Mouse (Mus musculus) neural tube, embryonic 11.5 days (tissue): ENCODE results near the gene Ncoa1. TPM values are rescaled to one million over a fixed set of nuclear protein-coding genes. Genes with fewer than 3 reads are reported as not detected.
"Not testable (repeated sequence)": the region's sequence is repeated elsewhere in the genome, so short reads cannot be mapped to it uniquely, and the experiment has no call there.

ENCODE experiments used
- ATAC-seq: fragments of 200-750 bp; cut with Nextera tagmentation; 2 replicates; pipeline ENCODE4 v1.8.0; 2017; ENCODE audit warnings: moderate number of reproducible peaks, mild to moderate bottlenecking, moderate TSS enrichment, moderate library complexity; ENCODE audit not compliant: insufficient read depth, low FRiP score, low TSS enrichment
- DNase-seq: peaks from one replicate; pipeline ENCODE4 v3.0.0-alpha.2; 2015; ENCODE audit warnings: low spot score
- H3K27ac ChIP-seq: fragments of 300-500 bp; sonication (generic); 2 replicates; pipeline ENCODE4 v1.5.1; 2014; ENCODE audit warnings: low read depth, mild to moderate bottlenecking, low read length
- H3K27me3 ChIP-seq: fragments of 300-500 bp; sonication (generic); 2 replicates; pipeline ENCODE4 v1.6.1; 2014; ENCODE audit warnings: mild to moderate bottlenecking, low read length, mixed read lengths; ENCODE audit not compliant: control insufficient read depth, insufficient read depth
- H3K36me3 ChIP-seq: fragments of 300-500 bp; sonication (generic); 2 replicates; pipeline ENCODE4 v1.6.1; 2014; ENCODE audit warnings: mild to moderate bottlenecking, low read length, moderate library complexity, mixed read lengths; ENCODE audit not compliant: control insufficient read depth, insufficient read depth
- H3K4me1 ChIP-seq: fragments of 300-500 bp; sonication (generic); 2 replicates; pipeline ENCODE4 v1.6.1; 2014; ENCODE audit warnings: low read length, mixed read lengths; ENCODE audit not compliant: control insufficient read depth, insufficient read depth
- H3K4me2 ChIP-seq: fragments of 300-500 bp; sonication (generic); 2 replicates; pipeline ENCODE4 v1.6.1; 2014; ENCODE audit warnings: low read depth, mild to moderate bottlenecking, moderate library complexity
- H3K4me3 ChIP-seq: fragments of 300-500 bp; sonication (generic); 2 replicates; pipeline ENCODE4 v1.5.1; 2014; ENCODE audit warnings: low read depth, low read length
- H3K9ac ChIP-seq: fragments of 300-500 bp; sonication (generic); 2 replicates; pipeline ENCODE4 v1.6.1; 2014; ENCODE audit warnings: mild to moderate bottlenecking, low read length
- H3K9me3 ChIP-seq: fragments of 300-500 bp; sonication (generic); 2 replicates; pipeline ENCODE4 v1.6.1; 2016; ENCODE audit warnings: low read length; ENCODE audit not compliant: control insufficient read depth
- WGBS: fragments of 180-500 bp; shearing (Covaris S2); extraction: QIAGEN DNeasy Blood & Tissue Kit; methylation state at CpG from one replicate; pipeline ENCODE4 v1.1.7; 2014; 5-methylcytosine and 5-hydroxymethylcytosine counted together
- polyA plus RNA-seq: library from polyadenylated mRNA; unstranded; fragments of >200 nt; fragmentation: Nextera tagmentation; extraction: Ambion mirVana; gene quantifications from 2 replicates; pipeline ENCODE4 v1.2.1, GENCODE M21; 2014

Ncoa1 gene
- polyA plus RNA-seq, 1 experiment from 2014 or later, result 9.3 TPM

DNA sequence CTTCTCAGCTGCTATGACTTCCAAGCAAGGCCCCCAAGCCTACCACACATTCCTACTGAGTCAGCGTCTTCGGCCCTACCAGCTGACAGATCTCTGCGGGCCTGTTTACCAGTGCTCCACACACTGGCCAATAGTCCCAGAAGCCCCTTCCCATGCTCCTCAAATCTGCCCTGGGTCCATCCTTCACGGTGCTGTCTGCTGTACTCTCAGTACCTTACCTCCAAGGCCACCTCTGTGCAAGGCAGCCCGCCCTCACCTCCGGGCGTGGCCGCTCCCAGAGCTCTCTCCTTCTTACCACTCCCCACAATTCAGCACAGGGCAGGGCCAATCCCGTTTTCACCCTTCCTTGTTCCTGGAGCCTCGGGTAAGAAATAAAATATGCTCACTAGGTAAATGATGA lies 231.2 kb downstream of the Ncoa1 start:
- Histone ChIP-seq H3K27me3 (no peaks in the 10 kb centered on the region), H3K4me1 (no peaks in the 10 kb centered on the region), H3K27ac (no peak overlapping the region), H3K9me3 (no peaks in the 10 kb centered on the region), H3K36me3 (no peaks in the 10 kb centered on the region; the same call in 1 of the 2 replicates), H3K4me2 (no peak overlapping the region), H3K4me3 (no peak overlapping the region), H3K9ac (no peak overlapping the region)
- 80% methylated on average over 10 of the region's 10 CpGs for WGBS
- DNase-seq (no peak), ATAC-seq (no peak)

DNA sequence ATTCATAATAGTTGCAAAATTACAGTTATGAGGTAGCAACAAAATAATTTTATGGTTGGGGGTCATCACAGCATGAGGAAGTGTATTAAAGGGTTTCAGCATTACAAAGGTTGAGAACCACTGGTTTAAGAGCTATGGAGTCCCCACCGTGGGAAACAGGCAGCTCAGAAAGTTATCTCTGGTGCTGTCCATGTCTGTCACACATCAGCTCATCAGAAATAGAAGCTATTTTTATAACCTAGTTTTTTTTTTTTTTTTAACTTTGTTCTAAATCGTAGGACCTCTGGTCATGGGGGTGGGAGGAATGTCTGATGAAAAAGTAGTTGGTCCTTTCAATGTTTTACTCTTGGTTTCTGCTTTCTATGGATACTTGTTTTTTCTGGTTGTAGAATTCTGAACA lies 233.2 kb downstream of the Ncoa1 start:
- no peak for ATAC-seq
- H3K4me2 ChIP-seq, result no peak overlapping the region
- no peak overlapping the region for H3K4me3 ChIP-seq
- no peaks in the 10 kb centered on the region for H3K4me1 ChIP-seq
- no peaks in the 10 kb centered on the region for H3K36me3 ChIP-seq
- H3K27ac ChIP-seq, result no peak overlapping the region
- no peak overlapping the region for H3K9ac ChIP-seq
- H3K9me3 ChIP-seq, result no peaks in the 10 kb centered on the region
- H3K27me3 ChIP-seq, result no peaks in the 10 kb centered on the region
- 82% methylated on average over 2 of the region's 2 CpGs for WGBS
- DNase-seq, result no peak

GRCm38 (mm10) chr12:4240281-4240680 lies 236.7 kb downstream of the Ncoa1 start:
- WGBS, result 82% methylated on average over 8 of the region's 8 CpGs
- not testable (repeated sequence) for H3K9ac ChIP-seq, H3K4me3 ChIP-seq

DNA sequence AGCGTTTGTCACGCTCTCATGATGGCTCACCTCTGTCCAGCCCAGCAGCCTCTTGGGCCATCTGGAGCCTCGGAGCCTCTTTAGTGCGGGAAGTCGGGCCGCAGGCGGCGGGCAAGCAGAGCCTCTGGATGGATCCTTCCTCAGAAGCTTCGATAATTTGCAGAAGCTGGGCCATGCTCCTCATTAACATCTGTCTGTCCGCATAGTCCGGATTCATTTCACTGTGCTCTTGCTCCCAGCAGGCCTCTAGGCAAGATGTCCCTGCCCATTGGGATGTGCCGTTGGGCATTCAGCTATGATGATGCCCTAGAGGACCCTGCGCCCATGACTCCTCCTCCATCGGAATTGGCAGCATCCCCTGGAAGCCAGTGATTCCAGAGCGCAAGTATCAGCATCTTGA lies 239.5 kb downstream of the Ncoa1 start:
- no peak overlapping the region for H3K9ac ChIP-seq
- H3K4me2 ChIP-seq, result no peak overlapping the region
- no peaks in the 10 kb centered on the region for H3K9me3 ChIP-seq
- H3K27me3 ChIP-seq, result no peaks in the 10 kb centered on the region
- H3K4me3 ChIP-seq, result no peak overlapping the region
- DNase-seq (no peak), ATAC-seq (no peak)
- no peak overlapping the region for H3K27ac ChIP-seq
- no peaks in the 10 kb centered on the region for H3K36me3 ChIP-seq
- 94% methylated on average over 15 of the region's 15 CpGs for WGBS
- peaks cover 6% of the 10 kb centered on the region for H3K4me1 ChIP-seq

More at GRCm38 (mm10) chr12:4240281-4240680, 236.7 kb downstream of the Ncoa1 start:
- ATAC-seq, H3K4me2 ChIP-seq, H3K9me3 ChIP-seq, H3K4me1 ChIP-seq, DNase-seq, H3K36me3 ChIP-seq, H3K27ac ChIP-seq, H3K27me3 ChIP-seq: not testable (repeated sequence)

GRCm38 (mm10) chr12:4233572-4234508 lies 243.1 kb downstream of the Ncoa1 start, which contains the start of the genes Ptrhd1 and Cenpo:
TSS of gene Ptrhd1 (plus strand) at chr12:4234027.
TSS of gene Cenpo (minus strand) at chr12:4234294.
- Histone ChIP-seq H3K4me1 (peaks cover 7% of the 10 kb centered on the region), H3K4me2 (peak within 1 kb of the TSS; percentile 55), H3K9me3 (no peaks in the 10 kb centered on the region), H3K27me3 (no peaks in the 10 kb centered on the region), H3K36me3 (no peaks in the 10 kb centered on the region), H3K4me3 (peak within 1 kb of the TSS; percentile 69), H3K9ac (peak within 1 kb of the TSS; percentile 67), H3K27ac (peak within 1 kb of the TSS; percentile 80)
- ATAC-seq, result peak; percentile 98
- DNase-seq, result peak; percentile 96
- under 1% methylated on average over 50 of the region's 50 CpGs for WGBS

DNA sequence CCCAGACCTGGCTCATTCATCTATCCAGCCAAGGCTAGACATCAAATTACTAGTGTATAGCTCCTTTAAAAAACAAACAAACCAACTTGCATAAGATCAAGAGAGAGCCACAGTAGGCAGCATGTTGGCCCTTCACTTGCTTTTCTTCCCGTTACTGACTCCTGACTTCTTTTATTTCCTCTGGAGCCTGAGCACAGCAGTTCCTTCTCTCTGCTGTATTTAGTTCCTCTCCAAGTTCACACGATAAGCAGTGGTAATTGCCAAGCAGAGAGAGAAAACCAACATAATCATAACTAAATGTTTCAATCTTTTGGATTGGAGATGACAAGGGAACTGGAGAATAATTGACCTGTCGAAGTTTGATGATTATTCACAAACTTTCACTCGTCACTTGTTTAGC lies 244.2 kb downstream of the Ncoa1 start:
- H3K9me3 ChIP-seq, result no peaks in the 10 kb centered on the region
- no peak for ATAC-seq
- H3K27ac ChIP-seq, result no peak overlapping the region
- no peak for DNase-seq
- no peaks in the 10 kb centered on the region for H3K27me3 ChIP-seq
- WGBS, result 63% methylated on average over 4 of the region's 4 CpGs
- H3K4me2 ChIP-seq, result peak overlapping the region; percentile 55
- no peak overlapping the region for H3K4me3 ChIP-seq
- H3K36me3 ChIP-seq, result no peaks in the 10 kb centered on the region
- no peak overlapping the region for H3K9ac ChIP-seq
- peaks cover 7% of the 10 kb centered on the region for H3K4me1 ChIP-seq

GRCm38 (mm10) chr12:4230156-4230555 lies 246.8 kb downstream of the Ncoa1 start:
- H3K9ac ChIP-seq, result no peak overlapping the region
- DNase-seq (no peak), ATAC-seq (no peak)
- no peak overlapping the region for H3K4me3 ChIP-seq
- H3K36me3 ChIP-seq, result peaks cover 4% of the 10 kb centered on the region
- peaks cover 7% of the 10 kb centered on the region for H3K4me1 ChIP-seq
- no peak overlapping the region for H3K27ac ChIP-seq
- H3K4me2 ChIP-seq, result no peak overlapping the region
- H3K27me3 ChIP-seq, result no peaks in the 10 kb centered on the region
- WGBS, result 92% methylated on average over 7 of the region's 7 CpGs
- H3K9me3 ChIP-seq, result no peaks in the 10 kb centered on the region

DNA sequence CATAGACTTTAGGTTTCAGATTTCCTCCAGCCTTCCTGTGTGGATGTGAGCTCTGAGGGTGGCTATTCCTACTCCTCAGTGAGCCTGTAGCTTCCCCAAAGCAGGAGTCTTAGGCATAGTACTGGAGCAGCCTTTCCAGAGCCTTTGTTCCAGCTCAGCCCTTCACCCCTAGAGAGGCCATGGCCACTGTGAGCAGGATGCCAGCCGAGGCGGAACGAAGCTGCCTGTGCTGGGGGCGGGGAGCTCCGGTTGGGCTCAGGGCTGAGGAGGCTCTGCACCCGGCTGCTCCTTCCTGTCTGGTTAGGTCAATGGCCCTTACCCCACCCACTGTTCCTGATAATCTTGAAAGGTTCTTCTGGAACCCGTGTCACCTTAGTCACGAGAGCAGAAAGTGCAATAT lies 264.1 kb downstream of the Ncoa1 start:
- Histone ChIP-seq H3K4me2 (no peak overlapping the region), H3K9me3 (no peaks in the 10 kb centered on the region), H3K9ac (no peak overlapping the region), H3K4me3 (no peak overlapping the region), H3K27ac (no peak overlapping the region), H3K27me3 (no peaks in the 10 kb centered on the region), H3K4me1 (no peaks in the 10 kb centered on the region), H3K36me3 (peaks cover 10% of the 10 kb centered on the region)
- ATAC-seq (no peak), DNase-seq (no peak)
- WGBS, result 82% methylated on average over 8 of the region's 8 CpGs

- Histone ChIP-seq H3K9me3 (no peaks in the 10 kb centered on the region), H3K27ac (no peak overlapping the region), H3K4me1 (no peaks in the 10 kb centered on the region), H3K4me2 (no peak overlapping the region), H3K4me3 (no peak overlapping the region), H3K27me3 (no peaks in the 10 kb centered on the region), H3K9ac (no peak overlapping the region), H3K36me3 (peaks cover 10% of the 10 kb centered on the region)
- 93% methylated on average over 9 of the region's 9 CpGs for WGBS
- ATAC-seq, result no peak
- no peak for DNase-seq
Observed at GRCm38 (mm10) chr12:4211174-4211573, 265.8 kb downstream of the Ncoa1 start.
